ENCODE assay signal across 14 mouse cellular contexts in the genomic region with DNA sequence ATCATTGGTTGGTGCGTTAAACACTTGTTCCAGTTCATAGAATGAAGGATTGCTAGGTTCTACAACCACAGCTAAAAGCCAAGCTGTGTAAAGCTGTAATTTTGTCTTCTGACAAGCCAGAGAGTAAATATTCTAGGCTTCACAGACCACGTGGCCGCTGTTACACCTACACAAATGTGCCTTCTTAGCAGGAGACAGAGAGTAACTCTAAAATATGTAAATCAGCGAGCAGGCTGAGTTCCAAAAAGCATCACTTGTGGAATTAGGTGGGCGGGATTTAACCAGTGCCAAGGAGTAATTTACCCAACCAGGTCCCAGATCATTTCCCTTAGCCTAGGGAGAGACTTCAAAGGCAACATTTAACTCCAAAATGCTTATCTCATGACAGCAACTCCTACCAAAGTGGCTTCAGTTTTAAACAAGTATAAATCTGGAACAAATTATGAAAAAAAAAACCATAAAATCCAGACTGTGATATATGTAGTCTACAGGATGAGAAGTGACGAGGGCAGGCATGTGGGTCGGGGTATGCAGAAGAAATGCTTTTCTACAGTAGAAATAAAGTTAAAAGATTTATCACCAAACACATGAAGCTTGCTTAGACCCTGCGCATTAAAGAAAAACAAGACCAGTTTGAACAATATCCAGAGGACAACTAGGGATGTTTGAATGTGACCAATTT. TPM values are rescaled to one million over a fixed set of nuclear protein-coding genes. Genes with fewer than 3 reads are reported as not detected.
A peak's percentile ranks its signal among the peaks of the same experiment; 100 is the strongest.
DNase-seq lines count a peak whose midpoint lies in the region; ATAC-seq lines count a peak whose summit lies in the region.
"Had no signal": no experiment of that assay in that cellular context is flagged by ENCODE, and none has a peak within 500 bp of the region (broad histone marks: within the 10 kb centered on the region; RNA-seq: fewer than 3 reads in every experiment).

No protein-coding gene starts in this region.

- H3K27ac ChIP-seq in forebrain, embryonic 14.5 days (ENCODE audit: low read depth, low read length), result no peak overlapping the region
- H3K27ac ChIP-seq in forebrain, embryonic 10.5 days, result no peak overlapping the region
- no peak overlapping the region for H3K27ac ChIP-seq in kidney, embryonic 16.5 days (ENCODE audit: low read length)
- H3K27ac ChIP-seq in liver, embryonic 11.5 days (ENCODE audit: low read depth, low read length), result no peak overlapping the region
- H3K27ac ChIP-seq: forebrain, embryonic 13.5 days; hindbrain, embryonic 15.5 days; limb, embryonic 15.5 days had no signal

- intact Hi-C loops in left cerebral cortex, postnatal 36 days (cut with DNase I), result no loop called here

- no peak overlapping the region for H3K4me3 ChIP-seq in forebrain, embryonic 14.5 days (ENCODE audit: low read depth, low read length)
- H3K4me3 ChIP-seq in forebrain, embryonic 10.5 days, result no peak overlapping the region
- H3K4me3 ChIP-seq in kidney, embryonic 16.5 days (ENCODE audit: low read length), result no peak overlapping the region
- no peak overlapping the region for H3K4me3 ChIP-seq in liver, embryonic 11.5 days (ENCODE audit: low read depth, low read length)
- H3K4me3 ChIP-seq: forebrain, embryonic 13.5 days; hindbrain, embryonic 15.5 days; limb, embryonic 15.5 days had no signal

- H3K9me3 ChIP-seq in forebrain, embryonic 14.5 days (replicated peaks; ENCODE audit: control insufficient read depth, low read length), result no peaks in the 10 kb centered on the region
- no peaks in the 10 kb centered on the region for H3K9me3 ChIP-seq in forebrain, embryonic 10.5 days
- no peaks in the 10 kb centered on the region for H3K9me3 ChIP-seq in kidney, embryonic 16.5 days (ENCODE audit: low read length)
- no peaks in the 10 kb centered on the region for H3K9me3 ChIP-seq in liver, embryonic 11.5 days (ENCODE audit: control insufficient read depth, low read length)
- H3K9me3 ChIP-seq: forebrain, embryonic 13.5 days; hindbrain, embryonic 15.5 days; limb, embryonic 15.5 days had no signal

- no peak overlapping the region for H3K4me2 ChIP-seq in forebrain, embryonic 14.5 days (ENCODE audit: low read length)
- no peak overlapping the region for H3K4me2 ChIP-seq in kidney, embryonic 16.5 days (replicated peaks; ENCODE audit: low read depth, low read length)
- no peak overlapping the region for H3K4me2 ChIP-seq in liver, embryonic 11.5 days
- H3K4me2 ChIP-seq: forebrain, embryonic 13.5 days; hindbrain, embryonic 15.5 days; limb, embryonic 15.5 days had no signal

- WGBS in forebrain, embryonic 14.5 days, result 69% methylated on average over 8 of the region's 8 CpGs
- 76% methylated on average over 8 of the region's 8 CpGs for WGBS in forebrain, embryonic 10.5 days
- WGBS in kidney, embryonic 16.5 days, result 43% methylated on average over 8 of the region's 8 CpGs
- 69% methylated on average over 8 of the region's 8 CpGs for WGBS in liver, embryonic 11.5 days

- no peaks in the 10 kb centered on the region for H3K36me3 ChIP-seq in forebrain, embryonic 14.5 days (ENCODE audit: control insufficient read depth, insufficient read depth, low read length)
- no peaks in the 10 kb centered on the region for H3K36me3 ChIP-seq in forebrain, embryonic 10.5 days (replicated peaks)
- H3K36me3 ChIP-seq in kidney, embryonic 16.5 days (ENCODE audit: insufficient read depth, low read length), result no peaks in the 10 kb centered on the region
- H3K36me3 ChIP-seq in liver, embryonic 11.5 days (ENCODE audit: control insufficient read depth, insufficient read depth, low read length), result no peaks in the 10 kb centered on the region
- H3K36me3 ChIP-seq: hindbrain, embryonic 15.5 days; limb, embryonic 15.5 days had no signal

- H3K9ac ChIP-seq in forebrain, embryonic 14.5 days (ENCODE audit: low read length), result no peak overlapping the region
- no peak overlapping the region for H3K9ac ChIP-seq in kidney, embryonic 16.5 days (replicated peaks; ENCODE audit: low read length)
- no peak overlapping the region for H3K9ac ChIP-seq in liver, embryonic 11.5 days (ENCODE audit: low read depth, low read length)
- H3K9ac ChIP-seq: forebrain, embryonic 13.5 days; hindbrain, embryonic 15.5 days; limb, embryonic 15.5 days had no signal

- DNase-seq in forebrain, embryonic 14.5 days (ENCODE audit: low spot score), result peak; percentile 11
- DNase-seq in forebrain, embryonic 10.5 days (ENCODE audit: extremely low spot score, low spot score), result no peak
- DNase-seq in Muller cell, postnatal 12 days (ENCODE audit: inconsistent ontology term), result peak; percentile 55
- peak; percentile 37 to 39 for DNase-seq in left cerebral cortex, postnatal 36 days (ENCODE audit: low spot score in 2 of 2)
- DNase-seq in thymus, postnatal 36 days, result no peak
- DNase-seq in adrenal gland, postnatal 10 days, result no peak
- DNase-seq in liver, embryonic 11.5 days (ENCODE audit: low spot score), result no peak
- DNase-seq: adrenal gland, postnatal 36 days; lung, postnatal 4 days; thymus, postnatal 4 days had no signal

- no peaks in the 10 kb centered on the region for H3K27me3 ChIP-seq in forebrain, embryonic 14.5 days (replicated peaks; ENCODE audit: control insufficient read depth, insufficient read depth, low read length)
- no peaks in the 10 kb centered on the region; the same call in 1 of the 2 replicates for H3K27me3 ChIP-seq in forebrain, embryonic 10.5 days (ENCODE audit: poor library complexity, severe bottlenecking)
- H3K27me3 ChIP-seq in kidney, embryonic 16.5 days (ENCODE audit: insufficient read depth, low read length), result no peaks in the 10 kb centered on the region
- H3K27me3 ChIP-seq in liver, embryonic 11.5 days (replicated peaks; ENCODE audit: control insufficient read depth, insufficient read depth, low read length), result no peaks in the 10 kb centered on the region
- H3K27me3 ChIP-seq: forebrain, embryonic 13.5 days; hindbrain, embryonic 15.5 days; limb, embryonic 15.5 days had no signal

- peaks cover 3% of the 10 kb centered on the region for H3K4me1 ChIP-seq in forebrain, embryonic 14.5 days (ENCODE audit: control insufficient read depth, insufficient read depth, low read length)
- peaks cover 23% of the 10 kb centered on the region for H3K4me1 ChIP-seq in forebrain, embryonic 10.5 days
- 0 out of 2 replicates have a peak, but pooled peaks cover 10% of the 10 kb centered on the region for H3K4me1 ChIP-seq in kidney, embryonic 16.5 days (ENCODE audit: insufficient read depth, low read length)
- 0 out of 2 replicates have a peak, but pooled peaks cover 7% of the 10 kb centered on the region for H3K4me1 ChIP-seq in liver, embryonic 11.5 days (replicated peaks; ENCODE audit: control insufficient read depth, insufficient read depth, low read length)

- no peak for ATAC-seq in forebrain, embryonic 14.5 days
- ATAC-seq in kidney, embryonic 16.5 days (ENCODE audit: low FRiP score, low TSS enrichment), result peak; percentile 70; the same call in 1 of the 2 replicates
- no peak for ATAC-seq in liver, embryonic 11.5 days (replicated peaks; ENCODE audit: low FRiP score)
- ATAC-seq: forebrain, embryonic 13.5 days had no signal

RNA-seq across cellular contexts. Expression of a gene that starts 35.1 kb away (rescaled TPM):
- 7.1 and 8.1 TPM in 2 replicates for polyA plus RNA-seq in forebrain, embryonic 14.5 days (2014; fragmentation: Nextera tagmentation; extraction: Ambion mirVana)
- polyA plus RNA-seq in forebrain, embryonic 10.5 days (2016; fragmentation: Nextera tagmentation; extraction: Ambion mirVana), result 8.7 and 8.8 TPM in 2 replicates
- 7.7 and 8.0 TPM in 2 replicates for polyA plus RNA-seq in kidney, embryonic 16.5 days (2015; fragmentation: Nextera tagmentation; extraction: Ambion mirVana)
- 10 to 100 TPM; 12.6 to 12.9 TPM for total RNA-seq in left cerebral cortex, postnatal 36 days (2021)
- 10 to 100 TPM; 22.3 to 24.7 TPM for total RNA-seq in adrenal gland, postnatal 10 days (2021)
- 31.1 and 34.5 TPM in 2 replicates for polyA plus RNA-seq in liver, embryonic 11.5 days (2014; fragmentation: Nextera tagmentation; extraction: Ambion mirVana)

Comparison
In these comparisons a context has a peak if more than half of its experiments do, and no peak if none do; other contexts are left out.
1. DNase-seq: peak in forebrain, embryonic 14.5 days (single experiment), Muller cell, postnatal 12 days (single experiment) and left cerebral cortex, postnatal 36 days (2 of 2); none in forebrain, embryonic 10.5 days (single experiment), thymus, postnatal 36 days (0 of 2), adrenal gland, postnatal 10 days (single experiment) and liver, embryonic 11.5 days (single experiment).